Mouse (Mus musculus) megakaryocyte progenitor cell, adult 5-6 weeks (primary cell): ENCODE data around the gene Faf1. TPM values are rescaled to one million over a fixed set of nuclear protein-coding genes. Genes with fewer than 3 reads are reported as not detected.

Experiments
- ATAC-seq: replicated peaks from 2 replicates; pipeline ENCODE4 v1.8.0; 2016; ENCODE audit warnings: mild to moderate bottlenecking, moderate TSS enrichment, inconsistent platforms; ENCODE audit not compliant: poor library complexity
- total RNA-seq, 2 experiments: library from RNA; stranded (forward) in 1 of 2; stranded (reverse) in 1 of 2; fragments of 157-497, 149-512 nt in 1 of 2; fragments of 200-1000 nt in 1 of 2; gene quantifications; 2 replicates each; pipeline versions ENCODE4 v1.2.3 to v1.2.4; 2015 to 2017

Faf1 gene
- total RNA-seq, 2 experiments from 2014 or later, result 41.4 to 47.9 TPM

DNA sequence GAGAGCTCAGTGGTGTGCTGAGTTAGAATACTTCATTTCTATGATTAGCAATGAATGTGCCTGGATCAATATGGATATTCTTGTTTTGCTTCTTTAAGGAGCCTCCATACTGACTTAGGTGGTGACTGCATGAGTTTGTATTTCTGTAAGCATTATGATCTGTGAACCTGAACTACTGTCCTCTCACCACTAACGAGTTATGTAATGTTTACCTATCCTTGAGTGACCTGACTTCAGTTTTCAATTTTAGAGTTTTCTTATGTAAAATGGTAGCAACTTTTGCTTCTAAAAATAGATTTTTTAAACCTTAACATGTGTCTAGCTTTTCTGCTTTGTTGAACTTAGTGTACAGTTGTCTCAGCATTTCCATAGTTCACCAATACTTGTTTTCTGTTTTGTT lies 92.7 kb downstream of the Faf1 start:
- no peak for ATAC-seq

DNA sequence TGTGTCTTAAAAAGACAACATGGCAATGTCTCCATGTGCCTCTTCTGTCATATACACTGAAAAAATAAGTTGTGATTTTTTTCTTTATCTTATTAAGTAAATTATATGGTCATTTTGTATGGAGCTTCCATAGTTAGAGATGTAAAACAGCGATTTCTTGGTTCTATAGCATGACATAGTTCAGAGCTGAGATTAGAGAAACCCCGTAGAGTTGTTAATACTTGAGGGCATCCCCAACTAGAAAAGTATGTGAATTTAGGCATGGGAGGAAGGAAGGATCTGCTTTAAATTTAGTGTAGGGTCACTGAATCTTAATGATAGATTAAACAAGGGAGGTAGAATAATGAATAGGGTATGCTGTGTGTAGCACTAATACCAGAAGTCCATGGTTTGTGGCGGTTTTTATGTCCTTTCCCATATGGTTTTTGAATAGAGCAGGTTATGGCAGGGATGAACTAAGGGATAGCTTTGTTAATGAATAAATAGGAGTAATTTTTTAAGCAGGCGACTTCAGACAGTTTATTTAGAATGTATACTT lies 106.3 kb downstream of the Faf1 start:
- no peak for ATAC-seq

GRCm38 (mm10) chr4:109789347-109790001 lies 113.1 kb downstream of the Faf1 start:
- ATAC-seq, result no peak

DNA sequence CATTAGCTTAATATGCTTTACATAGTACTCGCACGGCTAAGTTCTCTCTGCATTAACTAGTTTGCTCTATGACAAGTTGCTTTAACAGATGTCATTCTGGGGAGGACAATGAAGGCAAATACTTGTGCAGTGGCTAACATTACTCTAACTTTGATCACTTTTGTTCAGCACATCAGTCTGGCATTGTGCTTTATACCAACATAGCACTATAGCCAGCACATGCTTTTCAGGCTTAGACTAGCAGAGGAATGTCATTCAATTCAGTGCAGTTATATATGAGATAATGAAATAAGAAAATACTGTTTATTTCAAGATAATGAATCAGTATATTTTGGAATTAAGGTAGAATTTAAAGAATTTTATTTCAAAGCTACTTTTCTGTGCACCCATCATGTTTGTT lies 115.9 kb downstream of the Faf1 start:
- no peak for ATAC-seq

DNA sequence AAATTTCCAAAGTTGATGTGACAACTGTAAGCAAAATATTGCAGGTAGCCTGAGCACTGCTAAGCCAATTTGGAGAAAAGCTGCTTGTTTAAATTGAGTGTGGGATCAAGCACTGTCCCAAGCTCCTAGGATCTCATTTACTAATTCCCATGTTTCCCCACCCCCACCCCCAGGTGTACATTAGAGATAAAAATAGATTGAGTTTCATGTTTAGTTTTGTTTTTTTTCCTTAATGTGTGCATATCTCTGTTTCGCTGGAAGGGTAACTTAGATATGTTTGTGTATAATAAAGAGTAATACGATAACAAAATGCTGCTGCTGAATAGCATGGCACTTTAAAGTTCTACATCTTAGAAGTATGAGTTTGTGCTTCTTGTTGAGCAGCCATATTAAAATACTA lies 116.7 kb downstream of the Faf1 start:
- ATAC-seq, result no peak

- ATAC-seq, result no peak
Measured at GRCm38 (mm10) chr4:109797511-109798182, 121.3 kb downstream of the Faf1 start.

- ATAC-seq, result no peak
Measured at GRCm38 (mm10) chr4:109806408-109806807, 130.0 kb downstream of the Faf1 start.

GRCm38 (mm10) chr4:109815161-109815560 lies 138.8 kb downstream of the Faf1 start:
- no peak for ATAC-seq

GRCm38 (mm10) chr4:109815592-109815991 lies 139.2 kb downstream of the Faf1 start:
- peak; percentile 17; the same call in 1 of the 2 replicates for ATAC-seq

- no peak for ATAC-seq
Measured at GRCm38 (mm10) chr4:109819455-109819854, 143.1 kb downstream of the Faf1 start.

GRCm38 (mm10) chr4:109829800-109830199 lies 153.4 kb downstream of the Faf1 start:
- ATAC-seq, result no peak

DNA sequence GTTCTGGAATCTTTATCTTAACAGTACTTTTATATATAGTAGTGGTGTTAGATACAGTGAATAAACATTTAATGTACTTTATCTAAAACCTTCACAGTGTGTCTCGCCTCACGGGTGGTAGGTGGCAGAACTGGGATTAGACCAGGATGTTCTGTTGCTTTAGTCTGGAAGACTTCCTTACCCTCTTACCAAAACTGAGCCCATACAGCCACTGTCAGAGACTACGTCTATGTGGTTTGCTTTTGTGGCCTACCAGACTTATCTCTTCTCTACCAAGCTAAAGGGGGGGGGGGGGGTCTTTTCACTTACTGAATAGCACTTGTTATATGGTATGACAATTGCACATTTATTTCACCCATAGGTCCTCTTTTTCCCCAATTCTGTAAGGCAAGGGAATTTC lies 181.5 kb downstream of the Faf1 start:
- peak; percentile 77 for ATAC-seq

- ATAC-seq, result no peak
Measured at GRCm38 (mm10) chr4:109858571-109859392, 182.4 kb downstream of the Faf1 start.

GRCm38 (mm10) chr4:109859401-109859800 lies 183.0 kb downstream of the Faf1 start:
- ATAC-seq, result no peak

- ATAC-seq, result no peak
Measured at GRCm38 (mm10) chr4:109860256-109860655, 183.9 kb downstream of the Faf1 start.

GRCm38 (mm10) chr4:109862271-109862670 lies 185.9 kb downstream of the Faf1 start:
- ATAC-seq, result no peak

- ATAC-seq, result no peak
Measured at GRCm38 (mm10) chr4:109863021-109863420, 186.6 kb downstream of the Faf1 start.

- ATAC-seq, result no peak
Measured at GRCm38 (mm10) chr4:109868897-109869484, 192.6 kb downstream of the Faf1 start.

DNA sequence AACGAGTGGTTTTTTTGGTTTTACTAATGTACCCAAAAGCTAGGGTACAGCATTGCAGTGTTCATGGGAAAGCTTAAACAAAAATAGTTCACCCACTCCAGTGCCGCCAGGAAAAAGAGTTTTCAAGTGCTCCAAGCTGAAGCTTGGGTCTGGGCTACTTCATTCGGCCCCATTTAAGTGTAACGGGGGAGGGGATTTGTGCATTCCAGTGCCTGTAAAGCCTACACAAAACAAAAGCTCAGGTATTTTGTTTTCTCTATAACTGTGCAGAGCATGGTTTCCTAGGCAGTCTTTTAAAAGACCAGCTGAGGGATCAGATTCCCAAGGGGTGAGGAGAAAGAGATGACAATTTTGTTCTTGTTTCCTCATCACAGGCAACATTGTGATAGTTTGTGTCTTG lies 207.9 kb downstream of the Faf1 start:
- no peak for ATAC-seq

DNA sequence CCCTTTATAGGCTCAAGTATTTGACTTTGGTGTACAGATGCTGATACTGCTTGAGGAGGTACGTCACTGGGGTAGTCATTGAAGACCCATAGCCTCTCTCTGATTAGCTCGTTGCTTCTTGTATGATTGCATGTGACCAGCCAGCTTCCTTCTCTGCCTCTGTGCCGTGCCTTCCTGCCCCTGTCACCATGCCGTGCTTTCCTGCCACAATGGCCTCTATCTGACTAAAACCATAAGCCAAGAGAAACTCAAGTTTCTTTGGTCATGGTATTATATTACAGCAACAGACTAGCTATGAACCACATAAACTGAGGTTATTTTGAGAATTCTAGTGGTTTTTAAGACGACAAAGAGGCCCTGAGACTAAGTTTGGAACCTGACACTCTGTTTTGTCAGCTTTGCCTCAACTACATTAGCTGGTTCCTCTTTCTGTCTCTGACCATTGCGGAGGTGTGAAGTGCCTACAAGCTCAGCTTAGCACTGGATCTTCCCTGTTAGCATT lies 211.5 kb downstream of the Faf1 start:
- no peak for ATAC-seq
